Mouse (Mus musculus): ENCODE measurements around the gene Soat2. TPM values are rescaled to one million over a fixed set of nuclear protein-coding genes. Genes with fewer than 3 reads are reported as not detected.

Gene Soat2
- not detected for total RNA-seq (2021)

- DNase-seq = peak; percentile 40 to 43
- intact Hi-C loops (cut with DNase I) = no loop called here
Measured at GRCm38 (mm10) chr15:102150301-102151135, at the start of gene Soat2. Gene Soat2 (plus strand): TSS chr15:102150526.

GRCm38 (mm10) chr15:102100996-102101671 lies 49.2 kb upstream of the Soat2 start:
- intact Hi-C loops (cut with DNase I) = no loop called here

GRCm38 (mm10) chr15:102101672-102102541 lies 48.4 kb upstream of the Soat2 start:
- intact Hi-C loops (cut with DNase I) = no loop called here
- DNase-seq = peak; percentile 76 to 89

More at GRCm38 (mm10) chr15:102100996-102101671, 49.2 kb upstream of the Soat2 start:
- DNase-seq = peak in 1 of 2 experiments; percentile 40

- DNase-seq = peak in 1 of 2 experiments; percentile 76
- intact Hi-C loops (cut with DNase I) = no loop called here
Measured at GRCm38 (mm10) chr15:102102548-102103121, 47.7 kb upstream of the Soat2 start.

- DNase-seq = peak in 1 of 2 experiments; percentile 70
- intact Hi-C loops (cut with DNase I) = no loop called here
Measured at GRCm38 (mm10) chr15:102103371-102103946, 46.9 kb upstream of the Soat2 start.

GRCm38 (mm10) chr15:102103947-102104555 lies 46.3 kb upstream of the Soat2 start:
- DNase-seq = peak; percentile 87 to 92
- intact Hi-C loops (cut with DNase I) = no loop called here

- intact Hi-C loops (cut with DNase I) = loop anchor here (5.0 kb wide), 1 partner anchor 42 kb away; no protein-coding TSS in a partner anchor
Measured at GRCm38 (mm10) chr15:102105360-102105759, 45.0 kb upstream of the Soat2 start.

GRCm38 (mm10) chr15:102105764-102106730 lies 44.3 kb upstream of the Soat2 start:
- intact Hi-C loops (cut with DNase I) = loop anchor here (2.0 to 5.0 kb wide), 2 partner anchors 15 to 41 kb away; no protein-coding TSS in a partner anchor
- DNase-seq = peak in 1 of 2 experiments; percentile 57

More at GRCm38 (mm10) chr15:102105360-102105759, 45.0 kb upstream of the Soat2 start:
- peak; percentile 78 to 84 for DNase-seq

- intact Hi-C loops (cut with DNase I) = loop anchor here (2.0 to 5.0 kb wide), 2 partner anchors 14 to 40 kb away; no protein-coding TSS in a partner anchor
- DNase-seq = no peak
Measured at GRCm38 (mm10) chr15:102106754-102107456, 43.4 kb upstream of the Soat2 start.

- DNase-seq = peak; percentile 69 to 74
- intact Hi-C loops (cut with DNase I) = loop anchor here (2.0 to 5.0 kb wide), 2 partner anchors 13 to 39 kb away; no protein-coding TSS in a partner anchor
Measured at GRCm38 (mm10) chr15:102107689-102108573, 42.4 kb upstream of the Soat2 start.

- intact Hi-C loops (cut with DNase I) = loop anchor here (5.0 kb wide), 1 partner anchor 38 kb away; no protein-coding TSS in a partner anchor
- peak; percentile 78 for DNase-seq
Measured at GRCm38 (mm10) chr15:102108651-102109525, 41.4 kb upstream of the Soat2 start.

- intact Hi-C loops (cut with DNase I) = no loop called here
- DNase-seq = no peak
Measured at GRCm38 (mm10) chr15:102110271-102110670, 40.1 kb upstream of the Soat2 start.

GRCm38 (mm10) chr15:102110701-102111494 lies 39.4 kb upstream of the Soat2 start:
- no peak for DNase-seq

GRCm38 (mm10) chr15:102111495-102111829 lies 38.9 kb upstream of the Soat2 start:
- intact Hi-C loops (cut with DNase I) = no loop called here
- no peak for DNase-seq

More at GRCm38 (mm10) chr15:102110701-102111494, 39.4 kb upstream of the Soat2 start:
- intact Hi-C loops (cut with DNase I) = no loop called here
